Mouse (Mus musculus) forebrain, embryonic 15.5 days (tissue): Measurements from ENCODE around the gene Riok2. TPM values are rescaled to one million over a fixed set of nuclear protein-coding genes. Genes with fewer than 3 reads are reported as not detected.
A peak's percentile ranks its signal among the peaks of the same experiment; 100 is the strongest.

Experiments used
- ATAC-seq: fragments of 200-750 bp; cut with Nextera tagmentation; replicated peaks from 2 replicates; pipeline ENCODE4 v1.8.0; 2017; ENCODE audit warnings: mild to moderate bottlenecking, moderate TSS enrichment, moderate library complexity
- H3K27ac ChIP-seq: fragments of 300-500 bp; sonication (generic); replicated peaks from 2 replicates; pipeline ENCODE4 v1.5.1; 2015; ENCODE audit warnings: mild to moderate bottlenecking, inconsistent platforms
- H3K27me3 ChIP-seq: fragments of 300-500 bp; sonication (generic); 2 replicates; pipeline ENCODE4 v1.6.1; 2015; ENCODE audit warnings: inconsistent platforms
- H3K36me3 ChIP-seq: fragments of 300-500 bp; sonication (generic); 2 replicates; pipeline ENCODE4 v1.6.1; 2015; ENCODE audit warnings: mild to moderate bottlenecking, inconsistent platforms
- H3K4me1 ChIP-seq: fragments of 300-500 bp; sonication (generic); 2 replicates; pipeline ENCODE4 v1.6.1; 2015; ENCODE audit warnings: inconsistent platforms
- H3K4me2 ChIP-seq: fragments of 300-500 bp; sonication (generic); replicated peaks from 2 replicates; pipeline ENCODE4 v1.6.1; 2015; ENCODE audit warnings: mild to moderate bottlenecking, inconsistent platforms
- H3K4me3 ChIP-seq: fragments of 300-500 bp; sonication (generic); 2 replicates; pipeline ENCODE4 v1.5.1; 2015; ENCODE audit warnings: mild to moderate bottlenecking, inconsistent platforms
- H3K9ac ChIP-seq: fragments of 300-500 bp; sonication (generic); replicated peaks from 2 replicates; pipeline ENCODE4 v1.6.1; 2015; ENCODE audit warnings: mild to moderate bottlenecking, inconsistent platforms
- H3K9me3 ChIP-seq: fragments of 300-500 bp; sonication (generic); 2 replicates; pipeline ENCODE4 v1.6.1; 2016; ENCODE audit warnings: inconsistent platforms
- WGBS: fragments of 180-500 bp; shearing (Covaris S2); methylation state at CpG from one replicate; pipeline ENCODE4 v1.1.7; 2015; ENCODE audit warnings: mixed read lengths; 5-methylcytosine and 5-hydroxymethylcytosine counted together
- polyA plus RNA-seq: library from polyadenylated mRNA; unstranded; fragments of >200 nt; fragmentation: Nextera tagmentation; extraction: Ambion mirVana; gene quantifications from 2 replicates; pipeline ENCODE4 v1.2.1, GENCODE M21; 2015

Riok2 gene
- polyA plus RNA-seq, 1 experiment from 2014 or later, result 27.0 TPM

DNA sequence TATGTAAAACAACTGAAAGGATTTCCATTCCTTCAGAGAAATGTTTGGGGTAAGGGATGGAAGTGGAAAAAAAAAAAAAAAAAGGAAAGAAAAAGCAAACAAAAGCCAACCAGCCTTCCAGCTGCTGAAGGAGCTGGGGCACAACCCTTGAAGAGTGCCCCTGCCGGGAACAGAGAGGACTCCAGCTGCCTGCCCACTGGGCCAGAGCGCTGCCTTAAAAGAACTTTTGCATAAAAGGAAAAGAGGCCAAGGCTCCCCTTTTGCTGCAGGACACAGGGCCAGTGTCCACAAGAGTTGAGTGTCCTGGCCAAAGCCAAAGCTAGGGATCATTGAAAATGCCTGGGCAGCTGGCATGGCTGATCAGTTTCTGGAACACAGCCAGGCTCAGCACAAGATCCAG is 35.5 kb downstream of the Riok2 start:
- H3K9me3 ChIP-seq, result no peaks in the 10 kb centered on the region
- peak overlapping the region; percentile 64 for H3K27ac ChIP-seq
- no peaks in the 10 kb centered on the region for H3K36me3 ChIP-seq
- WGBS, result 0% methylated on average over 2 of the region's 2 CpGs
- H3K9ac ChIP-seq, result no peak overlapping the region
- H3K4me2 ChIP-seq, result 0 out of 2 replicates have a peak overlapping the region, but pooled peaks have one; percentile 1
- no peak overlapping the region for H3K4me3 ChIP-seq
- peak; percentile 32; the same call in 1 of the 2 replicates for ATAC-seq
- H3K4me1 ChIP-seq, result peaks cover 38% of the 10 kb centered on the region
- H3K27me3 ChIP-seq, result no peaks in the 10 kb centered on the region

DNA sequence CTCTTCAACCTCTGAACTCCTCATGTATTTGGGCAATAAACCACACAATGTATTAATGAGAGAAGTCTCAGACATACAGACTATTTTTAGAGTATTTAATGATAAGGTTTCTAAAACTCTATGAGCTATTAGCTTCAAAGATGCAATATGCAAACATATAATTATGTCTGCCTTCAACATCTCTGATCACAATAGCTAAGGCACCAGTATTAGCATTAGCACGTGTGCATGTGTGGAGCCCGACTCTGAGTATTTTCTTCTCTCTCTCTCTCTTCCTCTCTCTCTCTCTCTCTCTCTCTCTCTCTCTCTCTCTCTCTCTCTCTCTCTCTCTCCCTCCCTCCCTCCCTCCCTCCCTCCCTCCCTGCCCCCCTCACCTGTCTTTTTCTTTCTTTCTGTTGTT is 37.3 kb downstream of the Riok2 start:
- H3K4me3 ChIP-seq, result no peak overlapping the region
- 35% methylated on average over 2 of the region's 2 CpGs for WGBS
- H3K4me2 ChIP-seq, result no peak overlapping the region
- no peaks in the 10 kb centered on the region for H3K9me3 ChIP-seq
- no peaks in the 10 kb centered on the region for H3K36me3 ChIP-seq
- peaks cover 24% of the 10 kb centered on the region for H3K4me1 ChIP-seq
- ATAC-seq, result peak; percentile 68
- no peak overlapping the region for H3K9ac ChIP-seq
- H3K27me3 ChIP-seq, result no peaks in the 10 kb centered on the region
- no peak overlapping the region; the same call in 1 of the 2 replicates for H3K27ac ChIP-seq

DNA sequence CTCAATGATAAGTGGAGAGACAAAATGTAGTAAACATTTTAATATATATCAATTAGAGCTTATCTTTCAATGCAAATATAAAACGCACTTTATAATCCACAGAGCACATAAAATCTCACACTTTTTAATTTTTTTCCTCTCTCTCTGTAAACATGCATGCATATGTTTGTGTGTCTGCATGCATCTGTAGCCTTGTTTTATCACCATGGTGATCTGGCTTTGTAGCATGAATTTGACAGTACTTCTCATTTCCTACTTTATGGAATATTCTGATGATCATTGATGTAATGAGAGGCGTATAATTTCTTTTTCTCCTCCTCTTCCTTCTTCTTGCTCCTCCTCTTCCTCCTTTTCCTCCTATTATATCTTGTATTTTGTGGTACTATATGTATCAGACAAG is 38.1 kb downstream of the Riok2 start:
- Histone ChIP-seq H3K9ac (no peak overlapping the region), H3K27me3 (no peaks in the 10 kb centered on the region), H3K9me3 (no peaks in the 10 kb centered on the region), H3K4me3 (no peak overlapping the region), H3K27ac (peak overlapping the region; percentile 65), H3K4me1 (peaks cover 24% of the 10 kb centered on the region), H3K4me2 (no peak overlapping the region), H3K36me3 (no peaks in the 10 kb centered on the region)
- WGBS, result 78% methylated on average over 2 of the region's 2 CpGs
- no peak for ATAC-seq

DNA sequence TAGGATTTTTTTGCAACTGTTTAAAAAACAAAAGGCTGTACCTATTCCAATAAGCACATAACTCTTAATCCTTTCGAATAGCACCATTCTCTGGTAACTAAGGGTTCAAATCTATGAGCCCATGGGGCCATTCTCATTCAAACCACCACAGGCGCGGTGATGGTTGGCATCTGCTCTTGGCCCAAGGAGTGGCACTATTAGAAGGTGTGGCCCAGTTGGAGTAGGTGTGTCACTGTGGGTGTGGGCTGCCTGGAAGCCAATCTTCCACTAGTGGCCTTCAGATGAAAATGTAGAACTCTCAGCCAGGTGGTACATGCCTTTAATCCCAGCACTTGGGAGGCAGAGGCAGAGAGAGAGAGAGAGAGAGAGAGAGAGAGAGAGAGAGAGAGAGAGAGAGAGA is 40.1 kb downstream of the Riok2 start:
- WGBS, result 98% methylated on average over 3 of the region's 3 CpGs

DNA sequence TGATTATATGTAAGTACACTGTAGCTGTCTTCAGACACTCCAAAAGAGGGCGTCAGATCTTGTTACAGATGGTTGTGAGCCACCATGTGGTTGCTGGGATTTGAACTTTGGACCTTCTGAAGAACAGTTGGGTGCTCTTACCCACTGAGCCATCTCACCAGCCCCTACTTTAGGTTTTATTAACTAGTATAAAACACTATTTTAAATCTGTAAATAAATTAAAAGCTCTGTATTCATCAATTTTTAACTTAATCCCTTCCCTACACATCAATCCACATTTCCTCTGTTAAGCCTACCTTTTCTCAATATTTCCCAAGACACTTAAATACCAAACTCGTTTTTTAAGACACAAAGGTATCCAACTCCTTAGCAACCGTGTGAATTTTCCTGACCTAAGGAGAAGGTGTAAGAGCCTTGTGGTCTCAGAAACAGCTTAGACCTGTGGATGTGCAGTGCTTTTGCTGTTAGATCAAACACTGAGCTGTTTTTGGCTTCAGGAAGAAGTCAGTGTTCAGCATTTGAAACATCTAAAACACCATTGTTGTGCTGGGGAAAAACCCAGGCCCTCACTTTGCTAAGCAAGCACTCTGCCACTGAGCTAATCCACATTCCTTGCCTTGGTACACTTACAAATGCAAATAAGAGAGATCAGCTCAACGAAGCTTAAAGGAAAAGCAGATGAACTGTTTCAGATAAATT is 50.6 kb downstream of the Riok2 start:
- WGBS, result 19% methylated on average over 4 of the region's 4 CpGs
- no peaks in the 10 kb centered on the region for H3K9me3 ChIP-seq
- no peak overlapping the region for H3K4me2 ChIP-seq
- H3K4me3 ChIP-seq, result no peak overlapping the region
- H3K9ac ChIP-seq, result no peak overlapping the region
- H3K27me3 ChIP-seq, result no peaks in the 10 kb centered on the region
- H3K36me3 ChIP-seq, result no peaks in the 10 kb centered on the region
- H3K4me1 ChIP-seq, result 0 out of 2 replicates have a peak, but pooled peaks cover 7% of the 10 kb centered on the region
- ATAC-seq, result peak; percentile 42
- H3K27ac ChIP-seq, result peak overlapping the region; percentile 4; the same call in 1 of the 2 replicates

More for the DNA sequence above, 40.1 kb downstream of the Riok2 start:
- H3K4me3 ChIP-seq, result no peak overlapping the region
- H3K27ac ChIP-seq, result no peak overlapping the region
- peaks cover 13% of the 10 kb centered on the region for H3K4me1 ChIP-seq
- no peak overlapping the region for H3K4me2 ChIP-seq
- no peaks in the 10 kb centered on the region for H3K27me3 ChIP-seq
- no peak overlapping the region for H3K9ac ChIP-seq
- H3K9me3 ChIP-seq, result no peaks in the 10 kb centered on the region
- no peaks in the 10 kb centered on the region for H3K36me3 ChIP-seq
- no peak for ATAC-seq

DNA sequence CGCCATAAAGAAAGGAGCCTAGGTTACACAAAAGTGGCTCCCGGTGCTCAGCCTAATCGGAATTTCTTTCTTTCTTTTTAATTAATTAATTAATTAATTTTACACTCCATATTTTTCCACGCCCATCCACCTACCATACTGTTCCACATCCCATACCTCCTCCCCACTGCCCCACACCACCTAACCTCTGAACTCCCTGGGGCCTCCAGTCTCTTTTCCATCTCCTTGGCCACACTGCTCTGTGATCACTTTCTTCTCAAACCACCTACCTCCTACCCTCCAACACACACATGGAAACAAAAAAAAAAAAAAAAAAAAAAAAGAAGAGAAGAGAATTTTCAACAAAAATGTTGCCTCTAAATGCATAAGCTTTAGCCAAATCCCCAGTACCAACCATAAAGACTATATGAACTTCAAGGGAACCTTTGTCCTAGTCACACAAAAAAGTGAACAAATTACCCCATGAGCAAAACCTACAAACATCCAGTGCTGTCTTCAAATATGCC is 51.3 kb downstream of the Riok2 start:
- Histone ChIP-seq H3K36me3 (no peaks in the 10 kb centered on the region), H3K27me3 (no peaks in the 10 kb centered on the region), H3K9me3 (no peaks in the 10 kb centered on the region), H3K9ac (no peak overlapping the region), H3K4me3 (no peak overlapping the region), H3K27ac (peak overlapping the region; percentile 4; the same call in 1 of the 2 replicates), H3K4me2 (no peak overlapping the region), H3K4me1 (0 out of 2 replicates have a peak, but pooled peaks cover 7% of the 10 kb centered on the region)
- ATAC-seq, result peak; percentile 53
- WGBS, result 9% methylated on average over 4 of the region's 4 CpGs

DNA sequence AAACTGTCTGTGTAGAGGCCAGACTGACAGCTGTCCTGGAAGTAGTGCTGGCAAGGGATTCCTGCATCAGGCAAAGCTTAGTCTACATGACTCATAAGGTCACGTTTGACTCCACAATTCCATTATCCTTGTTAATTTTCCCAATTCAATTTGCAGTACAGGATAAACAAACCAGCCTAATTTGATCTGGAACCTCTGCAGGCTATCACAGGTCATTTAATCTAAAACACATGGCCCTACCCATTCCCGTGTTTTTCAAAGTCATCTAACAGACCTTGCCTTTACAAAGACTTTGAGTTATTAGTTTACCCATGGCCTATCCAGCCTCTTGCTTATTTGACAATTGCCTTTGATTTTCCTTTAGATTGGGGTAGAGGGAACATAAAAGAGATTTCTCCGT is 51.8 kb downstream of the Riok2 start:
- H3K36me3 ChIP-seq, result no peaks in the 10 kb centered on the region
- 54% methylated on average over 3 of the region's 3 CpGs for WGBS
- H3K4me1 ChIP-seq, result 0 out of 2 replicates have a peak, but pooled peaks cover 7% of the 10 kb centered on the region
- no peak overlapping the region for H3K4me2 ChIP-seq
- ATAC-seq, result no peak
- no peak overlapping the region for H3K27ac ChIP-seq
- no peak overlapping the region for H3K9ac ChIP-seq
- no peaks in the 10 kb centered on the region for H3K9me3 ChIP-seq
- H3K27me3 ChIP-seq, result no peaks in the 10 kb centered on the region
- no peak overlapping the region for H3K4me3 ChIP-seq

DNA sequence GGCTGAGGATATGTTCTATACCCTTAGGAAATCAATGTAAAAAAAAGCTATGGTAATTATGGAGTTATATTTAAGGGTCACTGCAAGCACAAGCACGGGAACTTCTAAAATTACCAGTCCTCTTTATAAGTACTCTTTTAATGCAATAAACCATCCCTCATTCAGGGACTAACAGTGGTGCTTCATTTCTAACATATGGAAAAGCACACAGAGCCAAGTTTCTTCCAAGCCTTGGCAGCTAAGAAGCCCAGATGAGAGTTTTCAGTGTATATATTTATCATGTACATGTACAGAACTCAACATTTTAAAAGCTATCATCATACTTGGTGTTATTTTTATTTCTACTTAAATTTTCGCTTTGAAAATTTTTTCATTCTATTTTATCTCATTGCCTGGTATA is 54.8 kb downstream of the Riok2 start:
- Histone ChIP-seq H3K36me3 (no peaks in the 10 kb centered on the region), H3K27ac (no peak overlapping the region), H3K4me3 (no peak overlapping the region), H3K27me3 (no peaks in the 10 kb centered on the region), H3K4me1 (peaks cover 12% of the 10 kb centered on the region), H3K9ac (no peak overlapping the region), H3K9me3 (no peaks in the 10 kb centered on the region), H3K4me2 (no peak overlapping the region)
- no peak for ATAC-seq
- 79% methylated on average over 2 of the region's 2 CpGs for WGBS

DNA sequence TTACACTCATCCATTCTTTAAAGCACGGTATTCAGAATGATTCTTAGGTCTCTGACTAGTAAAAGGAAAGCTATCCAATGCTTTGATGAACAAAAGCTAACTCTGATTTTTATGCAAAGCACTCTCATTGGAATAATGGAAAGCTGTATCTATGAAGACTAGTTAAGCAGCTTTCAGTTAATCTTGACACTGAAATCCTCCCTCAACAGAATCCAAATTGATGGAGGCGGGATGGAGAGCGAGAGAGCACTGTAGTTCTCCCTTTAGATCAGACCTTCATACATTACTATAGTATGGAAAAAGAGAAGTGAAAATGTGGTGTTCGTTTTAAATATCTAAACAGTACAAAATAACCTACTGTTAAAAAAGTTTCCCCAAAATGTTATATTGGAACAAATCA is 59.6 kb downstream of the Riok2 start:
- no peaks in the 10 kb centered on the region for H3K36me3 ChIP-seq
- no peaks in the 10 kb centered on the region for H3K27me3 ChIP-seq
- H3K4me3 ChIP-seq, result no peak overlapping the region
- H3K27ac ChIP-seq, result peak overlapping the region; percentile 34
- peaks cover 5% of the 10 kb centered on the region for H3K4me1 ChIP-seq
- no peak for ATAC-seq
- 32% methylated on average over 4 of the region's 4 CpGs for WGBS
- no peak overlapping the region for H3K4me2 ChIP-seq
- H3K9ac ChIP-seq, result no peak overlapping the region
- no peaks in the 10 kb centered on the region for H3K9me3 ChIP-seq

DNA sequence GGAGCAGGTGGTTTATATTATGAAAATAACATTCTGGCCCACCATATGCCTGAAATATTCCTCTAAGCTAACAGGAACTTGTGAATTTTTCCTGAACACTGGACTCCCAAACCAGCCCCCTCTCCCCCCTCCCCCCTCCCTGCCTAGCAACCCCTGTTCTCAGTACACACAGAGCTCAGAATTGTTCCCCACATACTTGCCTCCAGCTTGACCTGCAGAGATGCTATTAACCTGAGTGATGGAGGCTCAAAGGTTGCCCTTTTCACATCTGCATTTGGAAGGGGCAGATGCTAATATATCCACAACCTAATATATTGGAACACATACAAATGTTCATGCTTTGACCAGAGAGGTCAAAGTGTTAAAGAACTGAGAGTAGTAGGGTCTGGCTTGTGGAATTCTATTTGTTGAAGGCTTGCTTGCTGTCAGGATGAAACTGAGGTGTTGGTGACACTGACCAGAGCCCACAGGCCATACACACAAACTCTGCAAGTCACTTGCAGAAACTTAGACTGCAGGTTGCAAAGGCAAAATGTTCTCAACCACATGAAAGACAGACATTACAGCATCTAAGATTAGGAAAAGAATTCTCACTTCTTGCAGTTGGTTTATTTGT is 64.6 kb downstream of the Riok2 start:
- Histone ChIP-seq H3K9me3 (no peaks in the 10 kb centered on the region), H3K27me3 (no peaks in the 10 kb centered on the region), H3K27ac (0 out of 2 replicates have a peak overlapping the region, but pooled peaks have one; percentile 19), H3K4me1 (peaks cover 9% of the 10 kb centered on the region), H3K9ac (no peak overlapping the region), H3K4me2 (no peak overlapping the region), H3K4me3 (no peak overlapping the region), H3K36me3 (no peaks in the 10 kb centered on the region)
- no peak for ATAC-seq

DNA sequence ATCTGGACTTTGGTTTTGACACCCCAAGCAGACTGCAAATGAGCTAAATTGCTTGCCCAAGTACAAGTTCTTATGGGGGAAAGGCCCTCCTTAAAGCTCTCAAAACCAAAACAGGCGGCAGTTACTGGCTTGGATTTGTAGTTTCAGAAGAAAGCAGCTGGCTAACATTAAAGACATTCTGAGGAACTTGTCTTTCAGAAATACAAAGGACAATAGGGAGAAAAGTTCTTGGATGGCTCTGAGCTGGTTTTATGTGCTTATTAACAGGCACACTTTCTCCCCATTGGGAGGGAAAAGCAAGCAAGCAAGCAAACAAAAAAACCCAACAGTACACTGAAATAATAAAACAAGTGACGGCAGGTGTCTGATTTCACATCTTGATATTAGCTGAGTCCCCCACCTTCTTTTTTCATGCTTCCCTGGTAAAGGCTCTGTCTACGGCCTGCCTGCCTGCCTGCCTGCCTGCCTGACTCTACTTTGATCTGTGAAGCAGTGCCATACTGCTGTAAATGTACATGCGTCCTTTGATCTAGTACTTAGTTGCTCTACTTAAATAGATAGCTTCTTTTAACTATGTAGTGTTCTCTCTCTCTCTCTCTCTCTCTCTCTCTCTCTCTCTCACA is 67.9 kb downstream of the Riok2 start:
- peak; percentile 64; the same call in 1 of the 2 replicates for ATAC-seq
- no peaks in the 10 kb centered on the region for H3K9me3 ChIP-seq
- H3K27ac ChIP-seq, result peak overlapping the region; percentile 44
- no peaks in the 10 kb centered on the region; the same call in 1 of the 2 replicates for H3K36me3 ChIP-seq
- no peak overlapping the region for H3K9ac ChIP-seq
- no peak overlapping the region for H3K4me2 ChIP-seq
- H3K4me1 ChIP-seq, result peaks cover 8% of the 10 kb centered on the region
- H3K4me3 ChIP-seq, result no peak overlapping the region
- 15% methylated on average over 4 of the region's 4 CpGs for WGBS
- H3K27me3 ChIP-seq, result no peaks in the 10 kb centered on the region

DNA sequence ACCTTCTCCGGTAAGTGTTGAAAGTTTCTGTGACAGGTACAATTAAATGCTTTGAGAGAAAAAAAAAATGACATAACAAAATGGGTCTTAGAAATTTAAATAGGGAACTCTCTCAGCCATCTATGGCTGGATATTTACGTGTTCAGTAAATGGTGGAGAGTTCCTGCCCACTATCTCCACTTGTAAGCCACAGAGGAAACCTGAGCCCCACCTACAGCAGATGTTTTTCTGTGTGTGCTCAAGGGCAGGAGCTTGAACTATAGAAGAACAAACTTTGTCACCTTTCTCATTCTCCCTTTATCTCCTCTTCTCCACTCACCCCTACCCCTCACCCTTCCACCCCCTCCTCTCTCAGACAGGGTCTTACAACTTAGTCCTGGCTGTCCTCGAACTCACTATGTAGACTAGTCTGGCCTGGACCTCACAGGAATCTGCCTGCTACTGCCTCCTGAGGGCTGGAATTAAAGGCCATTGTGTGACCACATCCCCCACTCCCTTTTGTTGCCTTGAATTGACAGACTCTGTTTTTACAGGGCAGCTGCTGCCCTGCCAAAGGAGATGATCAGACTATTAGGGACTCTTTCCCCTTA is 70.3 kb downstream of the Riok2 start:
- Histone ChIP-seq H3K4me3 (no peak overlapping the region), H3K27me3 (no peaks in the 10 kb centered on the region), H3K9me3 (no peaks in the 10 kb centered on the region), H3K36me3 (no peaks in the 10 kb centered on the region; the same call in 1 of the 2 replicates), H3K27ac (no peak overlapping the region), H3K4me1 (peaks cover 19% of the 10 kb centered on the region), H3K4me2 (no peak overlapping the region), H3K9ac (no peak overlapping the region)
- WGBS, result 88% methylated on average over 3 of the region's 3 CpGs
- no peak for ATAC-seq
